Mouse (Mus musculus): ENCODE results near the gene Boll. TPM values are rescaled to one million over a fixed set of nuclear protein-coding genes. Genes with fewer than 3 reads are reported as not detected.

Boll gene
- polyA plus RNA-seq, 1 experiment: 0.09 TPM

GRCm38 (mm10) chr1:55228256-55228884 is 134.9 kb downstream of the Boll start:
- no peak for DNase-seq
- Histone ChIP-seq H3K27ac (ENCODE audit: insufficient read depth, low read depth, low read length) (no peak overlapping the region), H3K27me3 (replicated peaks; ENCODE audit: control insufficient read depth, insufficient read depth, low read length) (no peaks in the 10 kb centered on the region), H3K4me3 (ENCODE audit: insufficient read depth, low read depth, low read length) (no peak overlapping the region), H3K4me1 (ENCODE audit: control insufficient read depth, insufficient read depth, low read length) (no peaks in the 10 kb centered on the region), H3K36me3 (ENCODE audit: control insufficient read depth, insufficient read depth, low read length) (no peaks in the 10 kb centered on the region)
- no peak for TF ChIP-seq CTCF (conservative IDR thresholded peaks at IDR 0.05; ENCODE audit: insufficient read depth, insufficient read length, low read depth, low read length)
- WGBS: 90% methylated on average over 8 of the region's 8 CpGs

- TF ChIP-seq CTCF (conservative IDR thresholded peaks at IDR 0.05; ENCODE audit: insufficient read depth, insufficient read length, low read depth, low read length) (no peak), POLR2A (IDR thresholded peaks at IDR 0.05; ENCODE audit: low read depth, low read length) (no peak)
- WGBS: 27% methylated on average over 1 of the region's 1 CpGs
- no peak for DNase-seq
- Histone ChIP-seq H3K4me1 (ENCODE audit: control insufficient read depth, insufficient read depth, low read length) (no peaks in the 10 kb centered on the region), H3K36me3 (ENCODE audit: control insufficient read depth, insufficient read depth, low read length) (no peaks in the 10 kb centered on the region), H3K4me3 (ENCODE audit: insufficient read depth, low read depth, low read length) (no peak overlapping the region), H3K27ac (ENCODE audit: insufficient read depth, low read depth, low read length) (no peak overlapping the region), H3K27me3 (replicated peaks; ENCODE audit: control insufficient read depth, insufficient read depth, low read length) (no peaks in the 10 kb centered on the region)
Measured at GRCm38 (mm10) chr1:55227376-55227775, 135.9 kb downstream of the Boll start.

- peak within 1 kb of the TSS; percentile 3; the same call in 1 of the 2 replicates for H3K27ac ChIP-seq (ENCODE audit: insufficient read depth, low read depth, low read length)
- H3K4me3 ChIP-seq (ENCODE audit: insufficient read depth, low read depth, low read length): peak within 1 kb of the TSS; percentile 43
- peak; percentile 40 for DNase-seq
- no peaks in the 10 kb centered on the region for H3K36me3 ChIP-seq (ENCODE audit: control insufficient read depth, insufficient read depth, low read length)
- H3K4me1 ChIP-seq (ENCODE audit: control insufficient read depth, insufficient read depth, low read length): 0 out of 2 replicates have a peak, but pooled peaks cover 1% of the 10 kb centered on the region
- WGBS: 6% methylated on average over 26 of the region's 26 CpGs
- TF ChIP-seq POLR2A (IDR thresholded peaks at IDR 0.05; ENCODE audit: low read depth, low read length) (no peak), CTCF (conservative IDR thresholded peaks at IDR 0.05; ENCODE audit: insufficient read depth, insufficient read length, low read depth, low read length) (no peak)
- no peaks in the 10 kb centered on the region for H3K27me3 ChIP-seq (replicated peaks; ENCODE audit: control insufficient read depth, insufficient read depth, low read length)
Measured at GRCm38 (mm10) chr1:55226011-55226857, 137.0 kb downstream of the Boll start, which contains the start of gene Rftn2. Rftn2 (minus strand) TSS chr1:55226782.

- H3K36me3 ChIP-seq (ENCODE audit: control insufficient read depth, insufficient read depth, low read length): no peaks in the 10 kb centered on the region
- H3K27me3 ChIP-seq (replicated peaks; ENCODE audit: control insufficient read depth, insufficient read depth, low read length): no peaks in the 10 kb centered on the region
- no peak for DNase-seq
- H3K27ac ChIP-seq (ENCODE audit: insufficient read depth, low read depth, low read length): no peak overlapping the region
- H3K4me1 ChIP-seq (ENCODE audit: control insufficient read depth, insufficient read depth, low read length): 0 out of 2 replicates have a peak, but pooled peaks cover 4% of the 10 kb centered on the region
- TF ChIP-seq POLR2A (IDR thresholded peaks at IDR 0.05; ENCODE audit: low read depth, low read length): no peak
- TF ChIP-seq CTCF (conservative IDR thresholded peaks at IDR 0.05; ENCODE audit: insufficient read depth, insufficient read length, low read depth, low read length): no peak
- WGBS: 64% methylated on average over 3 of the region's 3 CpGs
- peak overlapping the region; percentile 36 for H3K4me3 ChIP-seq (ENCODE audit: insufficient read depth, low read depth, low read length)
Measured at GRCm38 (mm10) chr1:55225398-55225797, 137.9 kb downstream of the Boll start.

GRCm38 (mm10) chr1:55224111-55224510 is 139.2 kb downstream of the Boll start:
- 82% methylated on average over 11 of the region's 11 CpGs for WGBS
- no peak for DNase-seq
- Histone ChIP-seq H3K27ac (ENCODE audit: insufficient read depth, low read depth, low read length) (no peak overlapping the region), H3K36me3 (ENCODE audit: control insufficient read depth, insufficient read depth, low read length) (no peaks in the 10 kb centered on the region), H3K27me3 (replicated peaks; ENCODE audit: control insufficient read depth, insufficient read depth, low read length) (no peaks in the 10 kb centered on the region), H3K4me3 (ENCODE audit: insufficient read depth, low read depth, low read length) (no peak overlapping the region), H3K4me1 (ENCODE audit: control insufficient read depth, insufficient read depth, low read length) (0 out of 2 replicates have a peak, but pooled peaks cover 4% of the 10 kb centered on the region)
- no peak for TF ChIP-seq CTCF (conservative IDR thresholded peaks at IDR 0.05; ENCODE audit: insufficient read depth, insufficient read length, low read depth, low read length)
- no peak for TF ChIP-seq POLR2A (IDR thresholded peaks at IDR 0.05; ENCODE audit: low read depth, low read length)

- no peaks in the 10 kb centered on the region for H3K36me3 ChIP-seq (ENCODE audit: control insufficient read depth, insufficient read depth, low read length)
- 0 out of 2 replicates have a peak, but pooled peaks cover 4% of the 10 kb centered on the region for H3K4me1 ChIP-seq (ENCODE audit: control insufficient read depth, insufficient read depth, low read length)
- H3K27me3 ChIP-seq (replicated peaks; ENCODE audit: control insufficient read depth, insufficient read depth, low read length): no peaks in the 10 kb centered on the region
- TF ChIP-seq POLR2A (IDR thresholded peaks at IDR 0.05; ENCODE audit: low read depth, low read length) (no peak), CTCF (conservative IDR thresholded peaks at IDR 0.05; ENCODE audit: insufficient read depth, insufficient read length, low read depth, low read length) (no peak)
- DNase-seq: no peak
- H3K27ac ChIP-seq (ENCODE audit: insufficient read depth, low read depth, low read length): no peak overlapping the region
- 80% methylated on average over 7 of the region's 7 CpGs for WGBS
- no peak overlapping the region for H3K4me3 ChIP-seq (ENCODE audit: insufficient read depth, low read depth, low read length)
Measured at GRCm38 (mm10) chr1:55223026-55223425, 140.2 kb downstream of the Boll start.

GRCm38 (mm10) chr1:55221352-55221751 is 141.9 kb downstream of the Boll start:
- H3K27ac ChIP-seq (ENCODE audit: insufficient read depth, low read depth, low read length): no peak overlapping the region
- H3K36me3 ChIP-seq (ENCODE audit: control insufficient read depth, insufficient read depth, low read length): no peaks in the 10 kb centered on the region
- no peaks in the 10 kb centered on the region for H3K27me3 ChIP-seq (replicated peaks; ENCODE audit: control insufficient read depth, insufficient read depth, low read length)
- DNase-seq: peak; percentile 44
- 0 out of 2 replicates have a peak, but pooled peaks cover 4% of the 10 kb centered on the region for H3K4me1 ChIP-seq (ENCODE audit: control insufficient read depth, insufficient read depth, low read length)
- 69% methylated on average over 4 of the region's 4 CpGs for WGBS
- H3K4me3 ChIP-seq (ENCODE audit: insufficient read depth, low read depth, low read length): no peak overlapping the region
- TF ChIP-seq POLR2A (IDR thresholded peaks at IDR 0.05; ENCODE audit: low read depth, low read length) (no peak), CTCF (conservative IDR thresholded peaks at IDR 0.05; ENCODE audit: insufficient read depth, insufficient read length, low read depth, low read length) (no peak)

All from kidney, adult 2 months (tissue).